Mouse (Mus musculus): ENCODE data around the gene Tas2r144. TPM values are rescaled to one million over a fixed set of nuclear protein-coding genes. Genes with fewer than 3 reads are reported as not detected.

Gene Tas2r144
- polyA plus RNA-seq, 1 experiment from 2014 or later = not detected

GRCm38 (mm10) chr6:42245711-42246353 lies 30.7 kb downstream of the Tas2r144 start, which contains the start of gene Gstk1:
TSS of gene Gstk1 (plus strand) at chr6:42245935.
- H3K4me3 ChIP-seq = peak within 1 kb of the TSS; percentile 62
- no peaks in the 10 kb centered on the region for H3K9me3 ChIP-seq
- peak; percentile 79 for DNase-seq (ENCODE audit: extremely low spot score, low spot score)
- no peaks in the 10 kb centered on the region for H3K36me3 ChIP-seq (replicated peaks)
- H3K4me1 ChIP-seq = peaks cover 13% of the 10 kb centered on the region
- peaks cover 22% of the 10 kb centered on the region for H3K27me3 ChIP-seq (ENCODE audit: poor library complexity, severe bottlenecking)
- H3K27ac ChIP-seq = peak within 1 kb of the TSS; percentile 76
- WGBS = 3% methylated on average over 28 of the region's 28 CpGs

GRCm38 (mm10) chr6:42247173-42247572 lies 32.0 kb downstream of the Tas2r144 start:
- no peak for DNase-seq (ENCODE audit: extremely low spot score, low spot score)
- Histone ChIP-seq H3K36me3 (replicated peaks) (no peaks in the 10 kb centered on the region), H3K4me1 (peaks cover 13% of the 10 kb centered on the region), H3K27ac (no peak overlapping the region), H3K27me3 (ENCODE audit: poor library complexity, severe bottlenecking) (peaks cover 22% of the 10 kb centered on the region), H3K9me3 (no peaks in the 10 kb centered on the region), H3K4me3 (no peak overlapping the region; the same call in 1 of the 2 replicates)
- WGBS = 4% methylated on average over 8 of the region's 8 CpGs

DNA sequence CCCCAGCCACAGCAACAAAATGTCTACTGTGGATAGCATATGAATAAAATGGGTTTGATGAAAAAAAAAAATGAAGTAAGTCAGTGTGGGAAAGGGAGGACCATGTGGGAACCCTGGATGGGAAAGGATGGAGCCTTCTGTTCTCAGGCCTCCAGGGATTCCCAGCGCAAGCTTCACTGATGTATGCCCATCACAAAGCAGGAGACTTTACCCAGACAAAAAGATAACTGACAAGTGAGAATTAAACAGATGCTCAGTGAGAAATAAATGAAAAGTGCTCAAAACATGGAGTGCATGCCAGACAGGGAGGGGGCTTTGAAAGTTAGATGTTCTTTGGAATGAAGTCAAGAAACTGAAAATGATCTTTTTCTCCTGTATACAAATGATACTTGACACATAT lies 32.9 kb downstream of the Tas2r144 start:
- WGBS = 86% methylated on average over 1 of the region's 1 CpGs
- Histone ChIP-seq H3K4me3 (no peak overlapping the region), H3K36me3 (replicated peaks) (no peaks in the 10 kb centered on the region), H3K9me3 (no peaks in the 10 kb centered on the region), H3K27ac (no peak overlapping the region), H3K4me1 (peaks cover 13% of the 10 kb centered on the region), H3K27me3 (ENCODE audit: poor library complexity, severe bottlenecking) (peaks cover 22% of the 10 kb centered on the region)
- no peak for DNase-seq (ENCODE audit: extremely low spot score, low spot score)

- Histone ChIP-seq H3K4me1 (no peaks in the 10 kb centered on the region), H3K27ac (no peak overlapping the region), H3K27me3 (ENCODE audit: poor library complexity, severe bottlenecking) (peaks cover 13% of the 10 kb centered on the region), H3K9me3 (no peaks in the 10 kb centered on the region), H3K4me3 (no peak overlapping the region), H3K36me3 (replicated peaks) (no peaks in the 10 kb centered on the region)
- no peak for DNase-seq (ENCODE audit: extremely low spot score, low spot score)
- WGBS = 85% methylated on average over 4 of the region's 4 CpGs
Observed at GRCm38 (mm10) chr6:42251791-42252190, 36.7 kb downstream of the Tas2r144 start.

GRCm38 (mm10) chr6:42253103-42253502 lies 38.0 kb downstream of the Tas2r144 start:
- Histone ChIP-seq H3K27me3 (ENCODE audit: poor library complexity, severe bottlenecking) (no peaks in the 10 kb centered on the region), H3K27ac (no peak overlapping the region), H3K4me3 (no peak overlapping the region), H3K4me1 (no peaks in the 10 kb centered on the region), H3K9me3 (no peaks in the 10 kb centered on the region), H3K36me3 (replicated peaks) (no peaks in the 10 kb centered on the region)
- DNase-seq (ENCODE audit: extremely low spot score, low spot score) = no peak
- 80% methylated on average over 2 of the region's 2 CpGs for WGBS

DNA sequence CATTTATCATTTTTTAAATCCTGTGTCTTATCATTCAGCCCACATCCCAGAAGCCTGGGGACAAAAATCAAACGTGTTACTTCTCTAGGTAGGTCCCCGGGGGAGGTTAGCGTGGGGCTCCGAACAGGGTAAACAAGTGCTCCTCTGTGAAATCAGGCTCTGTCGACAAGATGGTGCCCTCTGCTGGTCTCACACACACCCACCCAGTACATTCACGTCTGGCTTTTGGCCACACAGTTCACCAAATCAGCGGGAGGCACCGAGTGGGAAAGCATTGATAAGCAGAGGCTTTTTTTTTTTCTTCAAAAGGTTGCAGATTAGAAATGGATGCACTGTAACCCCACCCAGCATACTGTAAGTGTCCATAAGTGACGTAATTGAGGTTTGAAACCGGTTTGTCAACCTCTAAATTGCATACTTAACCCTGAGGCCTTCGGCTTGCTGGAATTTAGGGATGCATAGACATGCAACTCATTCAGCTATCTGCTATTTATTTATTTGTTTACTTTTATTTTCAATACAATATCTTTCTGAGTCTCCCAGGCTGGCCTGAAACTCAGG lies 42.3 kb downstream of the Tas2r144 start:
- Histone ChIP-seq H3K9me3 (no peaks in the 10 kb centered on the region), H3K4me1 (peaks cover 10% of the 10 kb centered on the region), H3K4me3 (no peak overlapping the region)

GRCm38 (mm10) chr6:42260430-42260829 lies 45.3 kb downstream of the Tas2r144 start:
- Histone ChIP-seq H3K36me3 (replicated peaks) (no peaks in the 10 kb centered on the region), H3K27ac (no peak overlapping the region), H3K27me3 (ENCODE audit: poor library complexity, severe bottlenecking) (peaks cover 18% of the 10 kb centered on the region; the same call in 1 of the 2 replicates), H3K4me1 (peaks cover 15% of the 10 kb centered on the region), H3K9me3 (no peaks in the 10 kb centered on the region), H3K4me3 (no peak overlapping the region)
- 82% methylated on average over 6 of the region's 6 CpGs for WGBS
- no peak for DNase-seq (ENCODE audit: extremely low spot score, low spot score)

More for the DNA sequence above, 42.3 kb downstream of the Tas2r144 start:
- WGBS = 19% methylated on average over 11 of the region's 11 CpGs
- Histone ChIP-seq H3K36me3 (replicated peaks) (no peaks in the 10 kb centered on the region), H3K27ac (no peak overlapping the region), H3K27me3 (ENCODE audit: poor library complexity, severe bottlenecking) (peaks cover 10% of the 10 kb centered on the region; the same call in 1 of the 2 replicates)
- DNase-seq (ENCODE audit: extremely low spot score, low spot score) = peak; percentile 58

- WGBS = 18% methylated on average over 20 of the region's 20 CpGs
- no peaks in the 10 kb centered on the region for H3K9me3 ChIP-seq
- no peak within 1 kb of the TSS for H3K27ac ChIP-seq
- H3K4me3 ChIP-seq = peak within 1 kb of the TSS; percentile 26
- no peaks in the 10 kb centered on the region for H3K36me3 ChIP-seq (replicated peaks)
- peaks cover 18% of the 10 kb centered on the region; the same call in 1 of the 2 replicates for H3K27me3 ChIP-seq (ENCODE audit: poor library complexity, severe bottlenecking)
- DNase-seq (ENCODE audit: extremely low spot score, low spot score) = no peak
- H3K4me1 ChIP-seq = peaks cover 21% of the 10 kb centered on the region
Observed at GRCm38 (mm10) chr6:42261524-42262170, 46.5 kb downstream of the Tas2r144 start, which contains the start of gene Tmem139. TSS of gene Tmem139 (plus strand) at chr6:42261970.

GRCm38 (mm10) chr6:42264626-42265312 lies 49.6 kb downstream of the Tas2r144 start, which contains the start of gene Casp2:
TSS of gene Casp2 (plus strand) at chr6:42264985.
- WGBS = 1% methylated on average over 51 of the region's 51 CpGs
- H3K4me3 ChIP-seq = peak within 1 kb of the TSS; percentile 85
- peak; percentile 98 for DNase-seq (ENCODE audit: extremely low spot score, low spot score)
- H3K9me3 ChIP-seq = no peaks in the 10 kb centered on the region
- peaks cover 27% of the 10 kb centered on the region for H3K36me3 ChIP-seq (replicated peaks)
- H3K27me3 ChIP-seq (ENCODE audit: poor library complexity, severe bottlenecking) = peaks cover 18% of the 10 kb centered on the region; the same call in 1 of the 2 replicates
- peaks cover 31% of the 10 kb centered on the region for H3K4me1 ChIP-seq
- peak within 1 kb of the TSS; percentile 98 for H3K27ac ChIP-seq

Other genes with a start within 250 kb of the Tas2r144 start
- not detected in 2 replicates for gene Sval3, start 247.2 kb upstream of the Tas2r144 start, polyA plus RNA-seq (2016; fragmentation: Nextera tagmentation; extraction: Ambion mirVana)
- not detected in 2 replicates for gene Sva, start 176.9 kb upstream of the Tas2r144 start, polyA plus RNA-seq (2016; fragmentation: Nextera tagmentation; extraction: Ambion mirVana)
- not detected in 2 replicates for gene Tas2r139, start 74.4 kb upstream of the Tas2r144 start, polyA plus RNA-seq (2016; fragmentation: Nextera tagmentation; extraction: Ambion mirVana)
- 18.3 and 18.5 TPM in 2 replicates for gene Gstk1, start 30.6 kb downstream of the Tas2r144 start, polyA plus RNA-seq (2016; fragmentation: Nextera tagmentation; extraction: Ambion mirVana)
- 0.36 and 0.41 TPM in 2 replicates for gene Tmem139, start 46.6 kb downstream of the Tas2r144 start, polyA plus RNA-seq (2016; fragmentation: Nextera tagmentation; extraction: Ambion mirVana)
- gene Casp2, start 49.7 kb downstream of the Tas2r144 start, polyA plus RNA-seq (2016; fragmentation: Nextera tagmentation; extraction: Ambion mirVana) = 80.3 and 83.9 TPM in 2 replicates
- 1.2 and 1.5 TPM in 2 replicates for gene Clcn1, start 71.4 kb downstream of the Tas2r144 start, polyA plus RNA-seq (2016; fragmentation: Nextera tagmentation; extraction: Ambion mirVana)
- 1.5 and 1.6 TPM in 2 replicates for gene Fam131b, start 109.3 kb downstream of the Tas2r144 start, polyA plus RNA-seq (2016; fragmentation: Nextera tagmentation; extraction: Ambion mirVana)
- 79.3 and 80.8 TPM in 2 replicates for gene Zyx, start 134.3 kb downstream of the Tas2r144 start, polyA plus RNA-seq (2016; fragmentation: Nextera tagmentation; extraction: Ambion mirVana)
- 1.8 and 2.0 TPM in 2 replicates for gene Epha1, start 157.9 kb downstream of the Tas2r144 start, polyA plus RNA-seq (2016; fragmentation: Nextera tagmentation; extraction: Ambion mirVana)
- not detected in 2 replicates for gene Tas2r143, start 184.9 kb downstream of the Tas2r144 start, polyA plus RNA-seq (2016; fragmentation: Nextera tagmentation; extraction: Ambion mirVana)
- not detected in 2 replicates for gene Tas2r135, start 190.1 kb downstream of the Tas2r144 start, polyA plus RNA-seq (2016; fragmentation: Nextera tagmentation; extraction: Ambion mirVana)
- gene Tas2r126, start 219.2 kb downstream of the Tas2r144 start, polyA plus RNA-seq (2016; fragmentation: Nextera tagmentation; extraction: Ambion mirVana) = not detected in 2 replicates
- gene Olfr458, start 249.9 kb downstream of the Tas2r144 start, polyA plus RNA-seq (2016; fragmentation: Nextera tagmentation; extraction: Ambion mirVana) = not detected in 2 replicates